Mouse (Mus musculus): ENCODE results near the gene Ctnna2.

Gene Ctnna2

DNA sequence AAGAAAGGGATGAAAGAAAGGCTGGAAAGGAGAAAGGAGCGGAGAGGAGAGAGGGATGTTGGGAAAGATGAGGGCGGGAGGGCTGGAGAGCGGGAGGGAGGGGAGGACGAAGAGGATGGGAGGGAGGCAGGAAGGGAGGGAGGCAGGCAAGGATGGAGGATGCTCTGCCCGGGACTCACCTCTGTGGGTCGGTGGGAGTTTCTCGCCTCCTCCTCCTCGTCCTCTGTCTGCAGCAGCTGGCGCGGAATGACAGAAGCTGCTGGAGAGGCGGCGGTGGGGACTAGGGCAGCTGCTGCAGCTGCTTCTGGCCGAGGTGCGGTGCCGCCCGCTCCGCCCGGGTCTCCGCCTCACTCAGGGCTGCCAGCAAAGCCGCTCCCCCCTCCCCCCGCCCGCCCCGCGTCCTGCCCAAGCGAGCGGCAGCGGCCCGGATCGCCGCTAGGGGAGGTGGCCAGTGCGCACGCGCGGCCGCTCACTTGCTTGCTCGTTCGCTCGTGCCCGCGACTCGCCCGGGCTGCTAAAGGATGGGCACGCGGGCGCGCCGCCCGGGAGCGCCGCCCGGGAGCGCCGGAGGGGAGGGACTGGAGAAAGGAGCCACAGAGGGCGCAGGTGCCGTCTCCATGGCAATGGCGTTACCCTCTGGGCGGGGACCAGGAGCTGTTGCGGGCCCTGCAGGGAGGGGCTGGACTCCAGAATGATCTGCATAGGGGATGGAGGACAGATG is at the start of gene Ctnna2:
Gene Ctnna2 (minus strand): TSS at position 459 of the 721 bp plus-strand sequence.
- peak; percentile 17 for DNase-seq (ENCODE audit: low spot score)

- DNase-seq (ENCODE audit: low spot score), result no peak
Observed at GRCm38 (mm10) chr6:77980137-77981052, 896 bp upstream of the Ctnna2 start.

GRCm38 (mm10) chr6:77978476-77979240 is 841 bp downstream of the Ctnna2 start:
- no peak for DNase-seq (ENCODE audit: low spot score)

GRCm38 (mm10) chr6:77970545-77971242 is 8.8 kb downstream of the Ctnna2 start:
- no peak for DNase-seq (ENCODE audit: low spot score)

GRCm38 (mm10) chr6:77969774-77970173 is 9.7 kb downstream of the Ctnna2 start:
- DNase-seq (ENCODE audit: low spot score), result no peak

GRCm38 (mm10) chr6:77962011-77962410 is 17.5 kb downstream of the Ctnna2 start:
- DNase-seq (ENCODE audit: low spot score), result no peak

GRCm38 (mm10) chr6:77951276-77951675 is 28.2 kb downstream of the Ctnna2 start:
- no peak for DNase-seq (ENCODE audit: low spot score)

- DNase-seq (ENCODE audit: low spot score), result no peak
Observed at GRCm38 (mm10) chr6:77950690-77951089, 28.8 kb downstream of the Ctnna2 start.

DNA sequence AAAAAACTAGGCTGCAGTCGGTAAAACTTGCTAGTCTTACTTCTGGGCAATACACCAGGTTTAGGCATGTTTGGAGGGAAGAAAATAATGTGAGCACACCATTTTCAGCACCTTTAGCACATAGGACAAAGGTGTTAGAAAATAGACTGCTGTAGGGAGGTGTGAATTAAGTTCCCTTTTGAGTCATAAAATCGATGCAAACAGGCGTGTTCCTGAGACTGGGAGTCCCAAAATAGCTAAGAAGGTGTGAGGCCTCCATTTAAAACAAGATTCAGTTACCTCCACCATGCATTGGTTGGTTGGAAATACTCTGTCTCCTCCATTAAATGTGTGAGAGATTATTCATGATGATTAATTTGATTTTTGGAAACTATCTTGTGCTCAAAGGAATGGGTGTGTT is 50.1 kb downstream of the Ctnna2 start:
- DNase-seq (ENCODE audit: low spot score), result no peak

- no peak for DNase-seq (ENCODE audit: low spot score)
Observed at GRCm38 (mm10) chr6:77873150-77873549, 106.3 kb downstream of the Ctnna2 start.

- no peak for DNase-seq (ENCODE audit: low spot score)
Observed at GRCm38 (mm10) chr6:77869313-77869712, 110.2 kb downstream of the Ctnna2 start.

GRCm38 (mm10) chr6:77868119-77868518 is 111.4 kb downstream of the Ctnna2 start:
- DNase-seq (ENCODE audit: low spot score), result no peak

- DNase-seq (ENCODE audit: low spot score), result no peak
Observed at GRCm38 (mm10) chr6:77863379-77863778, 116.1 kb downstream of the Ctnna2 start.

DNA sequence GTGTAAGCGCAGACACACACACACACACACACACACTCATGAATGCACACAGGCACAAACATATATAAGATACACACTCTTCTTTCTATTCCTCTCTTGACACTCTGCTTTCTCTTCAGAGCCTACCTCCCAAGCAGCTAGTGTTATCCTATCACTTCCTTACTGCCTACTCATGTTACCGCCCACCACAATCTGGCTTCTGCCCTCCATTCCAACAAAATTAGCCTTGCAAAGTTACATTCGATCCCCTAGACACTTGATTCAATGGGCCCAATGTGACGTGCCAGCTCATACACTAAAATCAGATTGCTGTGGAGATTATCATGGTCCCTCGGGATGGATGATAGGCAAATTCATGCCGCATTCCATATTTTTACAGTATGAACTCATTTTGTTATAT is 116.7 kb downstream of the Ctnna2 start:
- no peak for DNase-seq (ENCODE audit: low spot score)

DNA sequence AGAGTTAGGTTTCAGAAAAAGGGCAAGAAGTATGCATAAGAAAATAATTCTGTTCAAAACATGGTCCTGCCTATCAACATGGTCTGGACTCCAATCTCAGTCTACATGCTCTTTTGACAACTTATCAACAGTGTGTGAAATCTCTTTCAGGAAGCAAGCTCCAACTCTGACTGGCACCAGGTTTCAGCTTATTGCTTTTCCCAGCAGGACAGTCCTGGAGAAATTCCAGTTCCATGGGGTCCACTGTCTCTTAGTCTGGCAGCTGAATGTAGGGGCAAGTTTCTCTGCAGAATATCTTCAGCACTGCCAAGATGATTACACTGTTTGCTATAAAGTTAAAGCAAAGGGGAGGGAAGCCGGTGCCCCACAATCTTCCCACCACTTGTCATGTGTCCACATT is 130.1 kb downstream of the Ctnna2 start:
- no peak for DNase-seq (ENCODE audit: low spot score)

- no peak for DNase-seq (ENCODE audit: low spot score)
Observed at GRCm38 (mm10) chr6:77848796-77849195, 130.7 kb downstream of the Ctnna2 start.

GRCm38 (mm10) chr6:77847651-77848050 is 131.8 kb downstream of the Ctnna2 start:
- no peak for DNase-seq (ENCODE audit: low spot score)

DNA sequence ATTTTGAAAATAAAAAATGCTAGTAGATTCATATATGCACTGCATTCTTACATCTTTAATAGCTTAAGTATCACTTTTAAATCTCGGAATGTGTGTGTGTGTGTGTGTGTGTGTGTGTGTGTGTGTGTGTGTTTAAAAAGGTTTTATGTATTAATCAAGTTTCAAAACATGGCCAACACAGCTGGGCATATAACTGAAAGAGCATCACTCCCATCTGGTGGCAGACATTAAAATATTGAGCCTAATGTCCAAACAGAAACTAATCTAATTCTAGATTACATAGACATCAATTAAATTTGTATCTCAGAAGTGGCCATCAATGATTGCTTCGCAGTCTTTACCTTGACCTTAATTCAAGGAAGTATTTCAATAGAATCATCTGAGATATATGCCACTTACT is 140.4 kb downstream of the Ctnna2 start:
- no peak for DNase-seq (ENCODE audit: low spot score)

GRCm38 (mm10) chr6:77838653-77839052 is 140.8 kb downstream of the Ctnna2 start:
- DNase-seq (ENCODE audit: low spot score), result no peak

DNA sequence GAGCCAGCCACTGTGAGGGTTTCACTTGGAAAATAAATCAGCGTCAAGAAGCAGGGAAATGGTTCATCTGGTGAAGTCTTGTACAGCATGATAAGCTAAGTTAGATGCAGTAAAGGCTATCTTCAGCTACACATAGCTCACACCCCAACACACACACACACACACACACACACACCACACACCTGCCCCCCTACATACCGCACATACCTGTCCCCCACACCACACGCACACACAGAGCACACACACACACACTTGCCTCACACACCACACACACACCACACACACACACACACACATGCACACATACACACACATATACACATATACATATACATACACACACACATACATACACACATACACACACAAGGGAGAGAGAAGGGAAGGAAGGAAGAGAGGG is 142.0 kb downstream of the Ctnna2 start:
- DNase-seq (ENCODE audit: low spot score), result no peak

GRCm38 (mm10) chr6:77834680-77835079 is 144.8 kb downstream of the Ctnna2 start:
- no peak for DNase-seq (ENCODE audit: low spot score)

DNA sequence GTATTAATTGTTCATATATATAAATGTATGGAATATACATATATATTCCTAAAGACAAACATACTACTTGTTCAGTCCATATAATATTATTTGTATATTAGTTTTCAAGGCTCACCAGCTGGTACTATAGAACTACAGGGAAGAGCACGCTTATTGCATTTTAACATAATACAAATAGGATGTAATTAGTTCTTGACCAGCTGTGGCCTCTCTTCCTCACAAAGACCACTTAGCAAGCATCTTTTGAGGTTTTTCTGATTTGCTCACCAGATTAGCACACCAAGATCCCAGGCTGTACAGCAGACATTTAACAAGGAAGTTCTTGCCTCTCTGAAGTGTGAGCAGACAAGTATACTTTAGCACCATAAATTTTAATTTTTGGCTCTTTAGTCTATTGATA is 152.0 kb downstream of the Ctnna2 start:
- DNase-seq (ENCODE audit: low spot score), result no peak
